Mouse (Mus musculus): Measurements from ENCODE around the gene Fis1. TPM values are rescaled to one million over a fixed set of nuclear protein-coding genes. Genes with fewer than 3 reads are reported as not detected.

Gene Fis1
- polyA plus RNA-seq, 1 experiment: 433 TPM

DNA sequence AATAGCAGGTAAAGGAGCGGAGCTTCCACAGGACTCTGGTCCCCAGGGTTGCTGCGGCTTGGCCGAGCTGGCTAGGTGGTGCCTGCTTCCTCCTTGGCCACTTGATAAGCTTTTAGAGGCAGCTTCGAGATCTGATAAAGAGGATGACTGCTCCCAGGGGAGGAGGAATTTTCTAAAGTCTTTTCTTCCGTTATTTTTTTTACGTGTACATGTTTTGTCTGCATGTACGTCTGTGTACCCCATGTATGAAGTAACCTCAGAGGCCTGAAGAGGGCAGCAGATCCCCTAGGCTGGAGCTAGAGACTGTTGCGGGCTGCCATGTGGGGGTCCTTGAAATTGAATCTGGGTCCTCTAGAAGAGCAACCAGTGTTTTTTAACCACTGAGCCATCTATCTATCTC, 27.9 kb downstream of the Fis1 start:
- peaks cover under 1% of the 10 kb centered on the region; the same call in 1 of the 2 replicates for H3K4me1 ChIP-seq (ENCODE audit: control insufficient read depth, insufficient read depth, low read length)
- no peak overlapping the region for H3K27ac ChIP-seq (ENCODE audit: insufficient read depth, low read length)
- no peak overlapping the region for H3K4me3 ChIP-seq (ENCODE audit: insufficient read depth, low read length)
- TF ChIP-seq CTCF (IDR thresholded peaks at IDR 0.05; ENCODE audit: extremely low read depth, insufficient read depth, low read length) (0 out of 2 replicates have a peak, but pooled peaks have one; percentile 7), POLR2A (IDR thresholded peaks at IDR 0.05; ENCODE audit: extremely low read depth, insufficient read depth, low read length) (no peak)

DNA sequence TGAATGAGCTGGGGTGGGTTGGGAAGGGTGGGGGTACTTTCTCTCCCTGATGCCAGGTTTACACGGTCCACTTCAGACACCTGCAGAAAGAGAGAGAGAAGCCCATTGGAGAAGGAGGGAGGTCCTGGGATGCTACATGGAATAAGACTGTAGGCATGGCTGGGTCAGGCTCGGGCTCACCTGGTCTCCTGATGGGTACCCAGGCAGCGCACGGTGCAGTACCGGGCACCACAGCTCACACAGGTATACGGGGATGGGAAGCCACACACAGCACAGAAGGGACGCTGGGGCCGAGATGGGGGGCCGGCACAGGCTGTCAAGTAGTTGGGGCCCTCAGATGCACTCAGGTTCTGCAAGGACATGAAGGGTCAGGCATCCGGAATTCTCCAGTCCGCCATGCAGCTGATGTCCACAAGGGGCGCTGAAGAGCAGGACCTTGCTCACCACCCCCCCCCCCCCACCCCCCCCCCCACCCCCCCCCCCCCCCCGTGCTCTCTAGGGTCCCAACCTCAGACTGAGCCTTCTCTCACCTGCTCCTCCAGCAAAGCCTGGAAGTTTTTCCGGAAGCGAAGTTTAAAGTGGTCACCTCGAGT, 29.4 kb downstream of the Fis1 start:
- TF ChIP-seq CTCF (IDR thresholded peaks at IDR 0.05; ENCODE audit: extremely low read depth, insufficient read depth, low read length): peak; percentile 45; the same call in 1 of the 2 replicates
- no peak for TF ChIP-seq POLR2A (IDR thresholded peaks at IDR 0.05; ENCODE audit: extremely low read depth, insufficient read depth, low read length)
- Histone ChIP-seq H3K4me3 (ENCODE audit: insufficient read depth, low read length) (no peak overlapping the region), H3K27ac (ENCODE audit: insufficient read depth, low read length) (no peak overlapping the region), H3K4me1 (ENCODE audit: control insufficient read depth, insufficient read depth, low read length) (peaks cover 3% of the 10 kb centered on the region; the same call in 1 of the 2 replicates)

DNA sequence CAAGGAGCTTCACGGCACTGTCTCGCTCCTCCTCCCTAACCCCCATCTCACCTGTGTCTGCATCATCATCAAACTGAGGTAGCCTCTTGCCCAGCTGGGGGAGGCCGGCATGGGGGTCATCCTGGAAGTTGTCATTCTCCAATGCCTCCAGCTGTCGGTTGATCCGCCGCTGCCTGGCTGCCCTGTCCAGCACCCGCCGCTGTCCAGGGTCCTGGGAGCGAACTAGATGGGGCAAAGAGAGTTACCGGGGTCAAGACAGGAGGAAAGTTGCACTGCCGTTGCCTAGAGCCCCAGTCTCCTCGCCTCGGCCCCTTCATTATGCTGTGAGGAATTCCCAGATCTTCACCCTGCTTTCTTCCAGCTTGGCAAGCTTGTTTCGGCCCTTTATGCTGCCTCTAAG, 31.8 kb downstream of the Fis1 start:
- H3K4me3 ChIP-seq (ENCODE audit: insufficient read depth, low read length): no peak overlapping the region
- peaks cover 3% of the 10 kb centered on the region; the same call in 1 of the 2 replicates for H3K4me1 ChIP-seq (ENCODE audit: control insufficient read depth, insufficient read depth, low read length)
- TF ChIP-seq CTCF (IDR thresholded peaks at IDR 0.05; ENCODE audit: extremely low read depth, insufficient read depth, low read length) (no peak), POLR2A (IDR thresholded peaks at IDR 0.05; ENCODE audit: extremely low read depth, insufficient read depth, low read length) (no peak)
- no peak overlapping the region for H3K27ac ChIP-seq (ENCODE audit: insufficient read depth, low read length)

DNA sequence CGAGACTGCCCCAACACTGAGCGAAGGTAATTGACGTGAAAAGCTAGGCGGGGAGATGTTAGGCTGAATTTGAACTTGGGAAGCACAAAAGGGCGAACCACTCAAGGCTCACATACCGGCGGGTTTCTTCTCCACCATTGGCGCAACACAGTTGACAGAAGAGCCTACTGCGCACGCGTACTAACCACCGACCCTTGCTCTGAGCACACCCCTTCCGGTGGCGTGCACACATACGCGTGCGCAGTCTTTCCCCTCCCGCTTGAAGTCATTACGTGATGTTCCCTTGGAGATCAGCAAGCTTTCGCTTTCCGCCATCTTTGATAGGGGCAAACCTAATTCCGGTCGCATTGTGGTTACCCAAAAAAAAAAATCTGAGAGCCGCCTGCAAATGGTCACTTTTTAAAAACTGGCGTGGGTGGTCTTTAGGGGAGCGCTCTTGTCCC, 33.6 kb downstream of the Fis1 start, which contains the start of gene Plod3:
Plod3 (plus strand) TSS at position 325 of the 443 bp plus-strand sequence.
- Histone ChIP-seq H3K4me1 (ENCODE audit: control insufficient read depth, insufficient read depth, low read length) (peaks cover 3% of the 10 kb centered on the region; the same call in 1 of the 2 replicates), H3K27ac (ENCODE audit: insufficient read depth, low read length) (peak within 1 kb of the TSS; percentile 49), H3K4me3 (ENCODE audit: insufficient read depth, low read length) (peak within 1 kb of the TSS; percentile 50)
- TF ChIP-seq CTCF (IDR thresholded peaks at IDR 0.05; ENCODE audit: extremely low read depth, insufficient read depth, low read length) (no peak), POLR2A (IDR thresholded peaks at IDR 0.05; ENCODE audit: extremely low read depth, insufficient read depth, low read length) (peak; percentile 84; the same call in 1 of the 2 replicates)

DNA sequence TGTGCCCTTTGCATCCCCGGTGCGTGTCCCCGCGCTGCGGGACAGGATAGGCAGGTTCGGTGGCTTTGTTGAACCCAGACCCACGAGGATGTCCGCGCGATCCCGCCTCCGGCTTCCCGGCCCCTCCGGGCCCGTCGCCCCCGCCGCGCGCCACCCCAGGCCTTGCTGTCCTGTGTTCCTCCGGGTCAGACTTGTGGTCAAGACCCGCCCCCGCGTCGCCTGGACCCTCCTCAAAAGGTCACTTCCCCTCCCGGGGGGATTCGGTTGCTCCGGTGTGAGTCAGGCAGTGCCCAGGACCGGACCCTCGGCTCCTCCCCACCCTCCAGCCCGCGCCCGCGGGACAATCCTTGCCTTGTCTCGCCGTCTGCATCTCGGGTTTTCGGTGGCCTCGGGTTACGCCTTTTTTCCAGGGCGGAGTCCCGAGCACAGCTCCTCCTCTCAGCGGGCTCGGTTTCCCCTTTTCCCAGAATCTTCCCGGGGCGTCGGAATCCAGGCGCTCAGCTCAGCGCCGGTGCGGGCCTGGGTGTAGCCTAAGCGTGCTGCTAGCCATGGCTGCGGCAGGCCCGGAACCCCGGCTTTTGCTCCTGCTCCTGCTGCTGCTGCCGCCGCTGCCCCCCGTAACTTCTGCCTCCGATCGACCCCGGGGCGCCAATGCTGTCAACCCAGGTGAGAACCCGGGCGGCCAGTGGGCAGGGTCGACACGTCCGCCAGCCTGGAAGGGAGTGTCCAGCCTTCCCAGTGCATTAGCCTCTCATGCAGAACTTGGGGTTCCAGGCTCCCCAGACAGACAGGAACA, 34.3 kb downstream of the Fis1 start:
- Histone ChIP-seq H3K4me1 (ENCODE audit: control insufficient read depth, insufficient read depth, low read length) (peaks cover 3% of the 10 kb centered on the region; the same call in 1 of the 2 replicates), H3K4me3 (ENCODE audit: insufficient read depth, low read length) (peak overlapping the region; percentile 50), H3K27ac (ENCODE audit: insufficient read depth, low read length) (peak overlapping the region; percentile 49)
- TF ChIP-seq CTCF (IDR thresholded peaks at IDR 0.05; ENCODE audit: extremely low read depth, insufficient read depth, low read length) (no peak), POLR2A (IDR thresholded peaks at IDR 0.05; ENCODE audit: extremely low read depth, insufficient read depth, low read length) (peak; percentile 59; the same call in 1 of the 2 replicates)

DNA sequence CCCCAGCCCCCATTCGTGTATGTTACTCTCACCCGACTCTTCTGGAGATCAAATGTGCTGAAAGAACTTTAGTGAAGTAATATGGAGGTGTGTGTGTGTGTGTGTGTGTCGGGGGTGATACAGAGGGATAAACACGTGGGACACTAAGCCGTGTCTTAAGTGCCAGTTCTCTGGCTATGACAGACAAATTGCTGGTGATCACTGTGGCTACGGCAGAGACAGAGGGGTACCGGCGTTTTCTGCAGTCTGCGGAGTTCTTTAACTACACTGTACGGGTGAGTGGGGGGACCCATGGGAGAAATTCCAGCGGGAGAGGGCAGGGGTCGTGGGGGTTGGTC, 34.8 kb downstream of the Fis1 start, which contains the start of gene Znhit1:
Znhit1 (minus strand) TSS at position 88 of the 338 bp plus-strand sequence.
- no peak for TF ChIP-seq CTCF (IDR thresholded peaks at IDR 0.05; ENCODE audit: extremely low read depth, insufficient read depth, low read length)
- TF ChIP-seq POLR2A (IDR thresholded peaks at IDR 0.05; ENCODE audit: extremely low read depth, insufficient read depth, low read length): no peak
- peak within 1 kb of the TSS; percentile 49 for H3K27ac ChIP-seq (ENCODE audit: insufficient read depth, low read length)
- H3K4me1 ChIP-seq (ENCODE audit: control insufficient read depth, insufficient read depth, low read length): peaks cover 3% of the 10 kb centered on the region; the same call in 1 of the 2 replicates
- peak within 1 kb of the TSS; percentile 50 for H3K4me3 ChIP-seq (ENCODE audit: insufficient read depth, low read length)

DNA sequence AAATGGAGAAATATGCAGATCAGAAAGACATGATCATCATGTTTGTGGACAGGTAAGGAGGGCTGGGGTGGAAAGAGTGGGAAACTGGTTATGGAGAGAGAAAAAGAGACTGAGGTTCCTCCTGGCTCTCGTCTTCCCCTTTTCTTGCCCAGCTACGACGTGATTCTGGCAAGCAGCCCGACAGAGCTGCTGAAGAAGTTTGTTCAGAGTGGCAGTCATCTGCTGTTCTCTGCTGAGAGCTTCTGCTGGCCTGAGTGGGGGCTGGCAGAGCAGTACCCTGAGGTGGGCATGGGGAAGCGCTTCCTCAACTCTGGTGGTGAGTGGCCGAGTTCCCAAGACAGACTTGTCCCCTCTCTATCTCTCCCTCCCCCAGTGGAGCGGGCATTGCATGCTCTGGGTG, 35.3 kb downstream of the Fis1 start:
- no peak overlapping the region for H3K27ac ChIP-seq (ENCODE audit: insufficient read depth, low read length)
- peak overlapping the region; percentile 50 for H3K4me3 ChIP-seq (ENCODE audit: insufficient read depth, low read length)
- TF ChIP-seq CTCF (IDR thresholded peaks at IDR 0.05; ENCODE audit: extremely low read depth, insufficient read depth, low read length): no peak
- no peak for TF ChIP-seq POLR2A (IDR thresholded peaks at IDR 0.05; ENCODE audit: extremely low read depth, insufficient read depth, low read length)
- H3K4me1 ChIP-seq (ENCODE audit: control insufficient read depth, insufficient read depth, low read length): peaks cover 3% of the 10 kb centered on the region; the same call in 1 of the 2 replicates

DNA sequence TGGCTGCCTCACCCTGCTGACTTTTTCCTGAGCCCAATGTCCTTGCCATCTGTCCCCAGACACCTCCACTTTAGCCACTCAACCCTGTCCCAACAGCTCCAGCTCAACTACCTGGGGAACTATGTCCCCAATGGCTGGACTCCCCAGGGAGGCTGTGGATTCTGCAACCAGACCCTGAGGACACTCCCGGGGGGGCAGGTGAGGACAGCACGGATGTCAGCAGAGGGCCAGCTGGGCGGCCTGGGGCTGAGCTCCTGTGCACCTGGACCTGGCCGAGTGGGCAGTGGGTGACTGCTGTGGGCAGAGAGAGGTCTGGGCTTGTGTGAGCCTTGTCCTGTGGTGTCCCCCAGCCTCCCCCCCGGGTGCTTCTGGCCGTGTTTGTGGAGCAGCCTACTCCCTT, 36.7 kb downstream of the Fis1 start:
- no peak for TF ChIP-seq CTCF (IDR thresholded peaks at IDR 0.05; ENCODE audit: extremely low read depth, insufficient read depth, low read length)
- no peak for TF ChIP-seq POLR2A (IDR thresholded peaks at IDR 0.05; ENCODE audit: extremely low read depth, insufficient read depth, low read length)
- no peak overlapping the region for H3K4me3 ChIP-seq (ENCODE audit: insufficient read depth, low read length)
- no peak overlapping the region for H3K27ac ChIP-seq (ENCODE audit: insufficient read depth, low read length)
- peaks cover 3% of the 10 kb centered on the region; the same call in 1 of the 2 replicates for H3K4me1 ChIP-seq (ENCODE audit: control insufficient read depth, insufficient read depth, low read length)

DNA sequence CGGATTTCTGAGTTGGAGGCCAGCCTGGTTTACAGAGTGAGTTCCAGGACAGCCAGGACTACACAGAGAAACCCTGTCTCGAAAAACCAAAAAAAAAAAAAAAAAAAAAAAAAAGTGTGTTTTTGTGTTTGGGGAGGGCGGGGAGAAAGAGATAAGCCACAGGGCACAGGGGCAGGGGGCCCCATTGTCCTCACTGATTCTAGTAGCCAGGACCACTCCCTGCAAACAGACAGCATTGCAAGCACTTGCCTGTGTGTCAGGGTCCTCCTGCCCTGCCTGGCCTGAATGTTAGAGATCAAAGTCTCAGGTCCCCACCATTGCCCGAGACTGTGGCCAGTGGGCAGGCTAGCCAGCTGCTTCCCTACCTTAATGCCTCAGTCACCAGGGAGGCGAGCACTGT, 46.4 kb downstream of the Fis1 start:
- Histone ChIP-seq H3K27ac (ENCODE audit: insufficient read depth, low read length) (no peak overlapping the region), H3K4me3 (ENCODE audit: insufficient read depth, low read length) (no peak overlapping the region), H3K4me1 (ENCODE audit: control insufficient read depth, insufficient read depth, low read length) (no peaks in the 10 kb centered on the region)
- TF ChIP-seq POLR2A (IDR thresholded peaks at IDR 0.05; ENCODE audit: extremely low read depth, insufficient read depth, low read length) (no peak), CTCF (IDR thresholded peaks at IDR 0.05; ENCODE audit: extremely low read depth, insufficient read depth, low read length) (no peak)
